Mouse (Mus musculus): ENCODE data around the gene Nop16. TPM values are rescaled to one million over a fixed set of nuclear protein-coding genes. Genes with fewer than 3 reads are reported as not detected.

Nop16 gene
- polyA plus RNA-seq, 1 experiment from 2014 or later: 58.0 TPM

GRCm38 (mm10) chr13:54609301-54609700 is 19.4 kb upstream of the Nop16 start:
- H3K27me3 ChIP-seq (replicated peaks): no peaks in the 10 kb centered on the region
- no peak for ATAC-seq (ENCODE audit: low FRiP score, low read depth)
- H3K36me3 ChIP-seq: 0 out of 2 replicates have a peak, but pooled peaks cover 3% of the 10 kb centered on the region
- peaks cover 20% of the 10 kb centered on the region for H3K4me1 ChIP-seq
- 18% methylated on average over 1 of the region's 1 CpGs for WGBS
- no peaks in the 10 kb centered on the region for H3K9me3 ChIP-seq
- H3K27ac ChIP-seq: no peak overlapping the region
- H3K9ac ChIP-seq: no peak overlapping the region
- H3K4me2 ChIP-seq (replicated peaks): peak overlapping the region; percentile 41
- no peak overlapping the region for H3K4me3 ChIP-seq

GRCm38 (mm10) chr13:54608666-54609065 is 18.8 kb upstream of the Nop16 start:
- Histone ChIP-seq H3K4me3 (no peak overlapping the region), H3K4me2 (replicated peaks) (peak overlapping the region; percentile 41), H3K4me1 (peaks cover 20% of the 10 kb centered on the region), H3K36me3 (0 out of 2 replicates have a peak, but pooled peaks cover 8% of the 10 kb centered on the region), H3K9me3 (no peaks in the 10 kb centered on the region), H3K9ac (0 out of 2 replicates have a peak overlapping the region, but pooled peaks have one; percentile 23), H3K27ac (no peak overlapping the region), H3K27me3 (replicated peaks) (no peaks in the 10 kb centered on the region)
- ATAC-seq (ENCODE audit: low FRiP score, low read depth): 0 out of 2 replicates have a peak, but pooled peaks have one; percentile 18
- WGBS: 10% methylated on average over 8 of the region's 8 CpGs

GRCm38 (mm10) chr13:54608002-54608401 is 18.1 kb upstream of the Nop16 start:
- Histone ChIP-seq H3K27ac (no peak overlapping the region), H3K4me2 (replicated peaks) (no peak overlapping the region), H3K36me3 (0 out of 2 replicates have a peak, but pooled peaks cover 8% of the 10 kb centered on the region), H3K4me1 (peaks cover 20% of the 10 kb centered on the region), H3K9ac (no peak overlapping the region), H3K27me3 (replicated peaks) (no peaks in the 10 kb centered on the region), H3K9me3 (no peaks in the 10 kb centered on the region), H3K4me3 (no peak overlapping the region)
- no peak for ATAC-seq (ENCODE audit: low FRiP score, low read depth)
- 71% methylated on average over 3 of the region's 3 CpGs for WGBS

GRCm38 (mm10) chr13:54607204-54607603 is 17.3 kb upstream of the Nop16 start:
- no peak overlapping the region for H3K27ac ChIP-seq
- 0 out of 2 replicates have a peak, but pooled peaks cover 8% of the 10 kb centered on the region for H3K36me3 ChIP-seq
- no peak overlapping the region for H3K4me2 ChIP-seq (replicated peaks)
- no peak for ATAC-seq (ENCODE audit: low FRiP score, low read depth)
- H3K4me3 ChIP-seq: no peak overlapping the region
- H3K9me3 ChIP-seq: no peaks in the 10 kb centered on the region
- H3K27me3 ChIP-seq (replicated peaks): no peaks in the 10 kb centered on the region
- H3K4me1 ChIP-seq: peaks cover 20% of the 10 kb centered on the region
- 77% methylated on average over 5 of the region's 5 CpGs for WGBS
- no peak overlapping the region for H3K9ac ChIP-seq

GRCm38 (mm10) chr13:54605426-54605825 is 15.5 kb upstream of the Nop16 start:
- 83% methylated on average over 5 of the region's 5 CpGs for WGBS
- H3K4me1 ChIP-seq: peaks cover 14% of the 10 kb centered on the region
- no peak overlapping the region for H3K9ac ChIP-seq
- H3K4me2 ChIP-seq (replicated peaks): no peak overlapping the region
- H3K9me3 ChIP-seq: no peaks in the 10 kb centered on the region
- H3K27me3 ChIP-seq (replicated peaks): no peaks in the 10 kb centered on the region
- 0 out of 2 replicates have a peak, but pooled peaks cover 8% of the 10 kb centered on the region for H3K36me3 ChIP-seq
- no peak overlapping the region for H3K27ac ChIP-seq
- no peak for ATAC-seq (ENCODE audit: low FRiP score, low read depth)
- no peak overlapping the region for H3K4me3 ChIP-seq

- H3K4me1 ChIP-seq: peaks cover 8% of the 10 kb centered on the region
- H3K27ac ChIP-seq: no peak overlapping the region
- 63% methylated on average over 4 of the region's 4 CpGs for WGBS
- H3K27me3 ChIP-seq (replicated peaks): no peaks in the 10 kb centered on the region
- H3K9ac ChIP-seq: no peak overlapping the region
- H3K4me2 ChIP-seq (replicated peaks): no peak overlapping the region
- no peak for ATAC-seq (ENCODE audit: low FRiP score, low read depth)
- no peaks in the 10 kb centered on the region for H3K9me3 ChIP-seq
- H3K36me3 ChIP-seq: peaks cover 14% of the 10 kb centered on the region
- H3K4me3 ChIP-seq: no peak overlapping the region
Measured at GRCm38 (mm10) chr13:54604221-54604620, 14.3 kb upstream of the Nop16 start.

GRCm38 (mm10) chr13:54603501-54603900 is 13.6 kb upstream of the Nop16 start:
- peaks cover under 1% of the 10 kb centered on the region; the same call in 1 of the 2 replicates for H3K4me1 ChIP-seq
- H3K9me3 ChIP-seq: no peaks in the 10 kb centered on the region
- no peak overlapping the region for H3K9ac ChIP-seq
- no peak overlapping the region for H3K4me2 ChIP-seq (replicated peaks)
- ATAC-seq (ENCODE audit: low FRiP score, low read depth): no peak
- H3K36me3 ChIP-seq: peaks cover 20% of the 10 kb centered on the region
- H3K27me3 ChIP-seq (replicated peaks): no peaks in the 10 kb centered on the region
- no peak overlapping the region for H3K27ac ChIP-seq
- H3K4me3 ChIP-seq: no peak overlapping the region

GRCm38 (mm10) chr13:54602639-54603111 is 12.8 kb upstream of the Nop16 start:
- Histone ChIP-seq H3K9me3 (no peaks in the 10 kb centered on the region), H3K4me2 (replicated peaks) (no peak overlapping the region), H3K27me3 (replicated peaks) (no peaks in the 10 kb centered on the region), H3K9ac (no peak overlapping the region), H3K4me3 (no peak overlapping the region), H3K36me3 (peaks cover 26% of the 10 kb centered on the region), H3K4me1 (no peaks in the 10 kb centered on the region), H3K27ac (no peak overlapping the region)
- no peak for ATAC-seq (ENCODE audit: low FRiP score, low read depth)
- 33% methylated on average over 3 of the region's 3 CpGs for WGBS

GRCm38 (mm10) chr13:54598622-54599143 is 8.8 kb upstream of the Nop16 start:
- Histone ChIP-seq H3K36me3 (peaks cover 41% of the 10 kb centered on the region), H3K9ac (no peak overlapping the region), H3K27ac (no peak overlapping the region), H3K9me3 (no peaks in the 10 kb centered on the region), H3K4me1 (no peaks in the 10 kb centered on the region), H3K4me3 (no peak overlapping the region), H3K4me2 (replicated peaks) (no peak overlapping the region), H3K27me3 (replicated peaks) (no peaks in the 10 kb centered on the region)
- ATAC-seq (ENCODE audit: low FRiP score, low read depth): no peak
- WGBS: 90% methylated on average over 12 of the region's 12 CpGs

GRCm38 (mm10) chr13:54596870-54597269 is 7.0 kb upstream of the Nop16 start:
- Histone ChIP-seq H3K4me1 (no peaks in the 10 kb centered on the region), H3K36me3 (peaks cover 44% of the 10 kb centered on the region)
- 64% methylated on average over 5 of the region's 5 CpGs for WGBS

GRCm38 (mm10) chr13:54596107-54596690 is 6.3 kb upstream of the Nop16 start:
- 86% methylated on average over 8 of the region's 8 CpGs for whole genome bisulfite sequencing
- no peak overlapping the region for H3K4me2 ChIP-seq (replicated peaks)
- no peaks in the 10 kb centered on the region for H3K9me3 ChIP-seq
- no peak overlapping the region for H3K9ac ChIP-seq
- H3K4me3 ChIP-seq: no peak overlapping the region
- ATAC-seq (ENCODE audit: low FRiP score, low read depth): no peak
- H3K4me1 ChIP-seq: peaks cover 2% of the 10 kb centered on the region
- peaks cover 44% of the 10 kb centered on the region for H3K36me3 ChIP-seq
- no peak overlapping the region for H3K27ac ChIP-seq
- H3K27me3 ChIP-seq (replicated peaks): no peaks in the 10 kb centered on the region

More at GRCm38 (mm10) chr13:54596870-54597269, 7.0 kb upstream of the Nop16 start:
- Histone ChIP-seq H3K27me3 (replicated peaks) (no peaks in the 10 kb centered on the region), H3K4me2 (replicated peaks) (no peak overlapping the region), H3K9me3 (no peaks in the 10 kb centered on the region), H3K4me3 (no peak overlapping the region), H3K27ac (no peak overlapping the region), H3K9ac (no peak overlapping the region)
- no peak for ATAC-seq (ENCODE audit: low FRiP score, low read depth)

GRCm38 (mm10) chr13:54593617-54594016 is 3.7 kb upstream of the Nop16 start:
- WGBS: 93% methylated on average over 11 of the region's 11 CpGs
- Histone ChIP-seq H3K27ac (no peak overlapping the region), H3K4me3 (no peak overlapping the region), H3K27me3 (replicated peaks) (no peaks in the 10 kb centered on the region), H3K9ac (no peak overlapping the region), H3K4me2 (replicated peaks) (no peak overlapping the region), H3K9me3 (no peaks in the 10 kb centered on the region), H3K36me3 (peaks cover 33% of the 10 kb centered on the region), H3K4me1 (peaks cover 8% of the 10 kb centered on the region)
- no peak for ATAC-seq (ENCODE audit: low FRiP score, low read depth)

Measured in neural tube, embryonic 12.5 days (tissue).